Mouse (Mus musculus) c-Kit-positive CD71-positive TER-119-negative erythroid progenitor cells, embryonic 14.5 days (primary cell): ENCODE measurements around the gene Zfp944.
"Not testable (repeated sequence)": the region's sequence is repeated elsewhere in the genome, so short reads cannot be mapped to it uniquely, and the experiment has no call there.

Source experiments
- DNase-seq: peaks from one replicate; pipeline ENCODE4 v3.0.0-alpha.2; 2013; ENCODE audit warnings: low read depth

Zfp944 gene

GRCm38 (mm10) chr17:22361101-22361781 is at the start of gene Zfp944, which contains the start of gene Zfp758:
Gene Zfp944 (minus strand): TSS chr17:22361400.
Gene Zfp758 (plus strand): TSS chr17:22361453.
- DNase-seq = peak; percentile 24

DNA sequence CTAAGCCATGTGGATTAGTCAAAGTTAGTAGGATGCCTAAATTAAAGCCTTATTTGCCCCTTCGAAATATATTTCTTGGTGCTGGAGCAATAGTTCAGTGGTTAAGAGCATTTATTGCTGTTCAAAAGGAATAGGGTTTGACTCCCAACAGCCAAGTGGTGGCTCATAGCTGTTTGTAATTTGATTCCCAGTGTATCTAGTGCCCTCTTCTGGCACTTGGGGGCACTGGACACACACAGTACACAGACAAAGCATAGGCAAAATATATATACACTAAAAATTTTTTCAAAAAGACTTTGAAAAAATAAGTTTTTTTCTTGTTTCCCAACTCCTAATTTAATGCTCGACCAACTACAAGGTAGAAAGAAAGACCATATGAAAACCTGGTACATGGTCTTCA is 49.6 kb upstream of the Zfp944 start:
- no peak for DNase-seq

- no peak for DNase-seq
These were observed 2.7 kb upstream of the Zfp944 start for GRCm38 (mm10) chr17:22363895-22364294.

DNA sequence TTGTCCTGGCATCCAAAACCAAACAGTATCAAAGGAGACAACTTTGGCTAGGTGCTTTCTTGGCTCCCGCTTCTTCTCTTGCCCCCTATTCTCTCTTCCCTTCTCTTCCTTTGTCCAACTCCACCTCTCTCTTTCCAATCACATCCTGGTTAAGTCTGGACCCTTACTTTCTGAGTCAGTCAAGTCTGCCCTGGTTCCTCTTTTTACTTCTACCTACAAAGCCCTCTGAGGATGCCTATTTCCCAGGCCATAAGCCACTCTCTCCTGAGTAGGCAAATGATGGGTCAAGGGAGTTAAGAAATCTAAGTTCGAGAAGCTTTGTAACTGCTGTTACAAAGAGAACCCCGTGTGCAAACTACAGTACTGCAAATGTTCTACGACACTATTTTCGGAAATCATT is 628 bp downstream of the Zfp944 start:
- no peak for DNase-seq

DNA sequence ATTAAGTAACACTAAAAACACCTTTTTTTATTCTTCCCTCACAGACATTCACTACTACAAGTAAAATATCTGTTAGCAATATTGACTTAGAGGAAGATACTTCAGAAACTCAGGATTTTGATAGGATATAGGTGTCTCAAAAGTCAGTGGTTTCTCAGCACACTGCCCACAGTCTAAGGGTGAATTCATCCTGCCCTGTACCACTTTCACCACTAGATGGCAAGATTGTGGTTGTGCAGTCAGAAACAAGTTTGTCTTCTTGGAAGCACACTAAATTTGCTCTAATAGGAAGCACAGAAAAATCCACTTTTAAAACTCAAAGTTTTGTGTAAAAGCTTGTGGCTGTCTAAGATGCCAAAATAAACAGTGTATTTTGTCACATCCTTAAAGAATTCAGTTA is 8.4 kb downstream of the Zfp944 start:
- peak; percentile 28 for DNase-seq

DNA sequence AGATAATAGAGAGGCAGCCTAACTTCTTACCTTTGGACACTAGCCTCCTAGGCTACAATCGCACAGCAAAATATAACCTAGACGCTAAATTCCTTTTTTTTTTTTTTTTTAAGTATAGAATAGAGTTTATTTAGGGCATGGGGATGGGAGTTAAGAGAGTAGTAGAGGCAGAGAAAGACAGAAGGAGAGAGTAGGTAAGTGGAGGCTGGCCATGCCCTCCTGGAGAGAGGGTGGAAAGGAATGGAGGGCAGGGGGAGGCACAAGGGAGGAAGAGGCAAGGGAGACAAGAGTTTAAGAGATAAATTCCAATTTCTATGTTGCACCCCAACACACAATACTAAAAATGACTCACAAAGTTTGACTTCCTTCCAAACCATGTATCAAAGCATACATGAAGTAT is 46.0 kb downstream of the Zfp944 start:
- not testable (repeated sequence) for DNase-seq

GRCm38 (mm10) chr17:22314730-22315226 is 46.4 kb downstream of the Zfp944 start, which contains the start of gene CT030661.1:
Gene CT030661.1 (minus strand): TSS chr17:22314837.
- DNase-seq = peak; percentile 93

DNA sequence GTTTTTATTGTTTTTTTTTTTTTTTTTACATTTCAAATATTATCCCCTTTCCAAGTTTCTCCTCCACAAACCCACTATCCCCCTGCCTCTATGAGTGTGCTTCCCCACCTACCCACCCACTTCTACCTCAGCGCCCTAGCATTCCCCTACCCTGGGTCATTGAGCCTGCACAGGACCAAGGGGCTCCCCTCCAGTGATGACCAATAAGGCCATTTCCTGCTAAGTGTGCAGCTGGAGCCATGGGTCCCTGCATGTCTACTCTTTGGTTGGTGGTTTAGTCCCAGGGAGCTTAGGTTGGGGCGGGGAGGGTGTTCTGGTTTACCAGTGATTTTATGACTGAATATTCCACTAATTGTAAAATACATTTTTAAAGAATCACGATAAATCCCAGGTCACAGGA is 47.0 kb downstream of the Zfp944 start:
- not testable (repeated sequence) for DNase-seq
